Mouse (Mus musculus): Measurements from ENCODE around the gene Msl3l2.

- TF ChIP-seq CTCF (IDR thresholded peaks at IDR 0.05; ENCODE audit: control insufficient read depth, insufficient read depth, low read length), result no peak
- no peak for TF ChIP-seq POLR2A (IDR thresholded peaks at IDR 0.05; ENCODE audit: borderline replicate concordance, control insufficient read depth, low read depth, low read length)
Measured at GRCm38 (mm10) chr10:56099126-56099525, 7.6 kb upstream of the Msl3l2 start.
